Mouse (Mus musculus): ENCODE measurements at regions not wholly inside any gene's neighbourhood (a gene's known extent, or its start where the extent isn't known, plus 50 kb on each side); places are given as distances from the start of the nearest gene placed in this dataset.
A peak's percentile ranks its signal among the peaks of the same experiment; 100 is the strongest.

- Histone ChIP-seq H3K4me3 (replicated peaks; ENCODE audit: low read depth, low read length) (no peak overlapping the region), H3K4me1 (ENCODE audit: control insufficient read depth, insufficient read depth, low read length) (no peaks in the 10 kb centered on the region), H3K9me3 (ENCODE audit: control insufficient read depth, low read length) (no peaks in the 10 kb centered on the region), H3K4me2 (ENCODE audit: low read length) (no peak overlapping the region), H3K27me3 (ENCODE audit: control insufficient read depth, insufficient read depth, low read length) (no peaks in the 10 kb centered on the region), H3K9ac (replicated peaks; ENCODE audit: low read length) (no peak overlapping the region), H3K27ac (replicated peaks; ENCODE audit: low read depth, low read length) (no peak overlapping the region), H3K36me3 (ENCODE audit: control insufficient read depth, insufficient read depth, low read length) (no peaks in the 10 kb centered on the region)
- no peak for ATAC-seq (ENCODE audit: low FRiP score, low TSS enrichment)
- DNase-seq = no peak
These were observed 94.4 kb downstream of the Gm11232 start for GRCm38 (mm10) chr4:71663397-71663796.

GRCm38 (mm10) chr4:71640521-71640920 is 117.2 kb downstream of the Gm11232 start:
- H3K27ac ChIP-seq (replicated peaks; ENCODE audit: low read depth, low read length) = no peak overlapping the region
- no peak overlapping the region for H3K4me2 ChIP-seq (ENCODE audit: low read length)
- no peak overlapping the region for H3K4me3 ChIP-seq (replicated peaks; ENCODE audit: low read depth, low read length)
- no peaks in the 10 kb centered on the region for H3K9me3 ChIP-seq (ENCODE audit: control insufficient read depth, low read length)
- no peaks in the 10 kb centered on the region for H3K27me3 ChIP-seq (ENCODE audit: control insufficient read depth, insufficient read depth, low read length)
- H3K9ac ChIP-seq (replicated peaks; ENCODE audit: low read length) = no peak overlapping the region
- 95% methylated on average over 10 of the region's 10 CpGs for WGBS
- H3K36me3 ChIP-seq (ENCODE audit: control insufficient read depth, insufficient read depth, low read length) = no peaks in the 10 kb centered on the region
- no peaks in the 10 kb centered on the region for H3K4me1 ChIP-seq (ENCODE audit: control insufficient read depth, insufficient read depth, low read length)
- ATAC-seq (ENCODE audit: low FRiP score, low TSS enrichment) = no peak
- no peak for DNase-seq

GRCm38 (mm10) chr4:71627088-71627487 is 130.7 kb downstream of the Gm11232 start:
- H3K36me3 ChIP-seq (ENCODE audit: control insufficient read depth, insufficient read depth, low read length) = no peaks in the 10 kb centered on the region
- DNase-seq = no peak
- no peak for ATAC-seq (ENCODE audit: low FRiP score, low TSS enrichment)
- H3K9me3 ChIP-seq (ENCODE audit: control insufficient read depth, low read length) = 0 out of 2 replicates have a peak, but pooled peaks cover 3% of the 10 kb centered on the region
- no peak overlapping the region for H3K27ac ChIP-seq (replicated peaks; ENCODE audit: low read depth, low read length)
- WGBS = 25% methylated on average over 2 of the region's 2 CpGs
- no peak overlapping the region for H3K4me3 ChIP-seq (replicated peaks; ENCODE audit: low read depth, low read length)
- no peak overlapping the region for H3K4me2 ChIP-seq (ENCODE audit: low read length)
- H3K27me3 ChIP-seq (ENCODE audit: control insufficient read depth, insufficient read depth, low read length) = no peaks in the 10 kb centered on the region
- H3K4me1 ChIP-seq (ENCODE audit: control insufficient read depth, insufficient read depth, low read length) = no peaks in the 10 kb centered on the region
- H3K9ac ChIP-seq (replicated peaks; ENCODE audit: low read length) = no peak overlapping the region

- DNase-seq (no peak), ATAC-seq (ENCODE audit: low FRiP score, low TSS enrichment) (no peak)
- Histone ChIP-seq H3K27ac (replicated peaks; ENCODE audit: low read depth, low read length) (no peak overlapping the region), H3K9me3 (ENCODE audit: control insufficient read depth, low read length) (0 out of 2 replicates have a peak, but pooled peaks cover 3% of the 10 kb centered on the region), H3K4me3 (replicated peaks; ENCODE audit: low read depth, low read length) (no peak overlapping the region), H3K4me2 (ENCODE audit: low read length) (no peak overlapping the region), H3K36me3 (ENCODE audit: control insufficient read depth, insufficient read depth, low read length) (no peaks in the 10 kb centered on the region), H3K9ac (replicated peaks; ENCODE audit: low read length) (no peak overlapping the region), H3K4me1 (ENCODE audit: control insufficient read depth, insufficient read depth, low read length) (no peaks in the 10 kb centered on the region), H3K27me3 (ENCODE audit: control insufficient read depth, insufficient read depth, low read length) (no peaks in the 10 kb centered on the region)
- WGBS = 48% methylated on average over 1 of the region's 1 CpGs
These were observed 131.1 kb downstream of the Gm11232 start for GRCm38 (mm10) chr4:71626626-71627025.

GRCm38 (mm10) chr4:71624771-71625170 is 133.0 kb downstream of the Gm11232 start:
- DNase-seq = no peak
- Histone ChIP-seq H3K4me2 (ENCODE audit: low read length) (no peak overlapping the region), H3K4me1 (ENCODE audit: control insufficient read depth, insufficient read depth, low read length) (no peaks in the 10 kb centered on the region), H3K9ac (replicated peaks; ENCODE audit: low read length) (no peak overlapping the region), H3K27ac (replicated peaks; ENCODE audit: low read depth, low read length) (no peak overlapping the region), H3K9me3 (ENCODE audit: control insufficient read depth, low read length) (0 out of 2 replicates have a peak, but pooled peaks cover 3% of the 10 kb centered on the region), H3K4me3 (replicated peaks; ENCODE audit: low read depth, low read length) (no peak overlapping the region), H3K27me3 (ENCODE audit: control insufficient read depth, insufficient read depth, low read length) (no peaks in the 10 kb centered on the region), H3K36me3 (ENCODE audit: control insufficient read depth, insufficient read depth, low read length) (no peaks in the 10 kb centered on the region)
- no peak for ATAC-seq (ENCODE audit: low FRiP score, low TSS enrichment)
- 80% methylated on average over 2 of the region's 2 CpGs for WGBS

- no peaks in the 10 kb centered on the region; the same call in 1 of the 2 replicates for H3K9me3 ChIP-seq (ENCODE audit: control insufficient read depth, low read length)
- no peak overlapping the region for H3K4me3 ChIP-seq (replicated peaks; ENCODE audit: low read depth, low read length)
- no peak overlapping the region for H3K27ac ChIP-seq (replicated peaks; ENCODE audit: low read depth, low read length)
- H3K36me3 ChIP-seq (ENCODE audit: control insufficient read depth, insufficient read depth, low read length) = no peaks in the 10 kb centered on the region
- H3K27me3 ChIP-seq (ENCODE audit: control insufficient read depth, insufficient read depth, low read length) = no peaks in the 10 kb centered on the region
- H3K9ac ChIP-seq (replicated peaks; ENCODE audit: low read length) = no peak overlapping the region
- no peak for DNase-seq
- H3K4me2 ChIP-seq (ENCODE audit: low read length) = no peak overlapping the region
- ATAC-seq (ENCODE audit: low FRiP score, low TSS enrichment) = no peak
- no peaks in the 10 kb centered on the region for H3K4me1 ChIP-seq (ENCODE audit: control insufficient read depth, insufficient read depth, low read length)
- whole genome bisulfite sequencing = 72% methylated on average over 1 of the region's 1 CpGs
These were observed 144.0 kb downstream of the Gm11232 start for GRCm38 (mm10) chr4:71613720-71614119.

- H3K4me2 ChIP-seq (ENCODE audit: low read length) = no peak overlapping the region
- DNase-seq = peak; percentile 6
- no peak overlapping the region for H3K9ac ChIP-seq (replicated peaks; ENCODE audit: low read length)
- H3K4me1 ChIP-seq (ENCODE audit: control insufficient read depth, insufficient read depth, low read length) = no peaks in the 10 kb centered on the region
- no peak for ATAC-seq (ENCODE audit: low FRiP score, low TSS enrichment)
- 77% methylated on average over 2 of the region's 2 CpGs for WGBS
- no peaks in the 10 kb centered on the region for H3K36me3 ChIP-seq (ENCODE audit: control insufficient read depth, insufficient read depth, low read length)
- H3K27ac ChIP-seq (replicated peaks; ENCODE audit: low read depth, low read length) = no peak overlapping the region
- no peak overlapping the region for H3K4me3 ChIP-seq (replicated peaks; ENCODE audit: low read depth, low read length)
- no peaks in the 10 kb centered on the region for H3K9me3 ChIP-seq (ENCODE audit: control insufficient read depth, low read length)
- H3K27me3 ChIP-seq (ENCODE audit: control insufficient read depth, insufficient read depth, low read length) = no peaks in the 10 kb centered on the region
These were observed 171.9 kb downstream of the Gm11232 start for GRCm38 (mm10) chr4:71585880-71586279.

- WGBS = 95% methylated on average over 5 of the region's 5 CpGs
- no peak overlapping the region for H3K9ac ChIP-seq (replicated peaks; ENCODE audit: low read length)
- H3K36me3 ChIP-seq (ENCODE audit: control insufficient read depth, insufficient read depth, low read length) = no peaks in the 10 kb centered on the region
- DNase-seq = no peak
- no peak overlapping the region for H3K4me3 ChIP-seq (replicated peaks; ENCODE audit: low read depth, low read length)
- H3K27me3 ChIP-seq (ENCODE audit: control insufficient read depth, insufficient read depth, low read length) = no peaks in the 10 kb centered on the region
- no peaks in the 10 kb centered on the region for H3K4me1 ChIP-seq (ENCODE audit: control insufficient read depth, insufficient read depth, low read length)
- H3K9me3 ChIP-seq (ENCODE audit: control insufficient read depth, low read length) = no peaks in the 10 kb centered on the region
- H3K27ac ChIP-seq (replicated peaks; ENCODE audit: low read depth, low read length) = no peak overlapping the region
- no peak for ATAC-seq (ENCODE audit: low FRiP score, low TSS enrichment)
- no peak overlapping the region for H3K4me2 ChIP-seq (ENCODE audit: low read length)
These were observed 197.1 kb downstream of the Gm11232 start for GRCm38 (mm10) chr4:71560656-71561055.

- Histone ChIP-seq H3K9ac (replicated peaks; ENCODE audit: low read length) (no peak overlapping the region), H3K9me3 (ENCODE audit: control insufficient read depth, low read length) (no peaks in the 10 kb centered on the region), H3K27ac (replicated peaks; ENCODE audit: low read depth, low read length) (no peak overlapping the region), H3K4me3 (replicated peaks; ENCODE audit: low read depth, low read length) (no peak overlapping the region), H3K27me3 (ENCODE audit: control insufficient read depth, insufficient read depth, low read length) (no peaks in the 10 kb centered on the region), H3K4me2 (ENCODE audit: low read length) (no peak overlapping the region), H3K36me3 (ENCODE audit: control insufficient read depth, insufficient read depth, low read length) (no peaks in the 10 kb centered on the region), H3K4me1 (ENCODE audit: control insufficient read depth, insufficient read depth, low read length) (no peaks in the 10 kb centered on the region)
- DNase-seq (no peak), ATAC-seq (ENCODE audit: low FRiP score, low TSS enrichment) (no peak)
These were observed 218.6 kb downstream of the Gm11232 start for GRCm38 (mm10) chr4:71539200-71539599.

All from midbrain, embryonic 14.5 days (tissue).